Mouse (Mus musculus) right cerebral cortex, postnatal 14 days (tissue): ENCODE measurements around the gene Top3a.

Experiments
- DNase-seq: peaks from one replicate; pipeline ENCODE4 v3.0.0; 2022

Top3a gene

DNA sequence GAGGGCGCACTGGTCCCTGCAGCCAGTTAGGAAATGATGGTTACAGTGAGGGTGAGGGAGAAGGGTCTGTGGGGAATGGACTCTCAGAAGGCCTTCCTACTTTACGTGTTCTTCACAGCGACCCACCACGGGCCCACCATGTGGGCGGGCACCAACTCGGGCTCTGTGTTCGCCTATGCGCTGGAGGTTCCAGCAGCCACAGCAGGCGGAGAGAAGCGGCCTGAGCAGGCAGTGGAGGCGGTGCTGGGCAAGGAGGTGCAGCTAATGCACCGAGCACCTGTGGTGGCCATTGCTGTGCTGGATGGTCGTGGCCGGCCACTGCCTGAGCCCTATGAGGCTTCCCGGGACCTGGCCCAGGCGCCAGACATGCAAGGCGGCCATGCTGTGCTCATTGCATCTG, 65.9 kb downstream of the Top3a start:
- DNase-seq, result no peak

DNA sequence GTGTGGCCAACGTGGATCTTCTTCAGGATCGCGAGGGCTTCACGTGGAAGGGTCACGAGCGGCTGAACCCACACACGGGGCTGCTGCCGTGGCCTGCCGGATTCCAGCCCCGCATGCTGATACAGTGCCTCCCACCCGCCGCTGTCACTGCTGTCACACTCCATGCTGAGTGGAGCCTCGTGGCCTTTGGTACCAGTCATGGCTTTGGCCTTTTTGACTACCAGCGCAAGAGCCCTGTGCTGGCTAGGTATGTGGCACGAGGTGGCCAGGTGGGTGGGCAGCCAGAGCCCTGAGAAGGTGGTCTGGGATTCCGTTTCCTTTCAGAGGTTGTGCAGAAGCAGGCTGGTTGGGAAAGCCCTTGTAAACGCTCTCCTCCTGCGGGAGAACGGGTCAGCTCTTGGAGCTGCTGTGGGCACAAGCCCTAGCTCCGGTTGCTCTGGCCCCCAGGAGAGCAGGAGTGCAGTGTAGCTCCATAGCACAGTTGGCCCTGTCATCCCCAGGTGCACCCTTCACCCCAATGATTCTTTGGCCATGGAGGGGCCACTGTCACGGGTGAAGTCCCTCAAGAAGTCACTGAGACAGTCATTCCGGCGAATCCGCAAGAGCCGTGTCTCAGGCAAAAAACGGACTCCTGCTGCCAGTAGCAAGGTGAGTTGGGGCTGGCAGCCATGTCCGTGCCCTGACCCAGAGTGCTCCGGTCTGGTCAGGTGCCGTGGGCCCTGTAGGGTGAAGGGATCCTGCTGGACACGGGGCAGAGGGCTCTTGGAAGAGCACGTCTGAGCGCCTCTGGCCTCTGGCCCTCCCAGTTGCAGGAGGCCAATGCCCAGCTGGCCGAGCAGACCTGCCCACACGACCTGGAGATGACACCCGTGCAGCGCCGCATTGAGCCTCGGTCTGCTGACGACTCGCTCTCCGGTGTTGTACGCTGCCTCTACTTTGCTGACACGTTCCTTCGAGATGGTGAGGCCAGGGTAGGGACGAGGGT, 67.4 kb downstream of the Top3a start:
- no peak for DNase-seq

DNA sequence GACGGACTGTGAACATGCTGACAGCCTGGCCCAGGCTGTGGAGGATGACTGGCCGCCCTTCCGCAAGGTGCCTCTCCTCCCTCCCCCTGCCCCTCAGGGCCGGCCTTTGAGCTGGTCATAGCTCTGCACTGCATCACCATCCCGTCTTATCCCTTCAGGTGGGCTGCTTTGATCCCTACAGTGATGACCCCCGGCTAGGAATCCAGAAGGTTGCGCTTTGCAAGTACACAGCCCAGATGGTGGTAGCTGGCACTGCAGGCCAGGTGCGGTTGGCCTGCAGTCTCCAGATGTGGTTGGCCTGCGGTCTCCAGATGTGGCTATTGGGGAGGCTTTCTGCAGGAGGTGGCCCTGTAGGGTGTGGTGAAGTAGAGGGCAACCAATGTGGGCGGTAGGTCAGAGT, 68.5 kb downstream of the Top3a start:
- DNase-seq, result no peak

DNA sequence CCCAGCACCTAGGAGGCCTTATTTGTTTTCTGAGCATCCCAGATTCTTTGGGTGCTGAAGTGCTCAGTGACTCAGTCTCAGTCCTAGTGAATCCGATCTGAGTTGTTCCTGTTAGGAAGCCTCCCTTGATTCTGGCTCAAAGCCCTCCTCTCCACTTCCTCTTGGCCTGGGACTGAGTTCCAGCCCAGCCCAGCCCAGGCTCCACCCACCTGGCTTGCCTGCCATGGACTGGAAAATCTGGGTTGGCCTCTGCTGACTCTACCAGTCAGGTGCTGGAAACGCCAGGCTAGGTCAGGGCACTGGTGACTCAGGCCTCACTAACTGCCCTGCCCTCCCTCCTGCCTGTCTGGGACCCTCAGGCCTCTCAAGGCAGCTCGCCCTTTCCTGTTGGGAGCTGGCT, 69.5 kb downstream of the Top3a start:
- DNase-seq, result peak; percentile 14

GRCm38 (mm10) chr11:60706696-60707480, 70.3 kb downstream of the Top3a start:
- DNase-seq, result peak; percentile 4

DNA sequence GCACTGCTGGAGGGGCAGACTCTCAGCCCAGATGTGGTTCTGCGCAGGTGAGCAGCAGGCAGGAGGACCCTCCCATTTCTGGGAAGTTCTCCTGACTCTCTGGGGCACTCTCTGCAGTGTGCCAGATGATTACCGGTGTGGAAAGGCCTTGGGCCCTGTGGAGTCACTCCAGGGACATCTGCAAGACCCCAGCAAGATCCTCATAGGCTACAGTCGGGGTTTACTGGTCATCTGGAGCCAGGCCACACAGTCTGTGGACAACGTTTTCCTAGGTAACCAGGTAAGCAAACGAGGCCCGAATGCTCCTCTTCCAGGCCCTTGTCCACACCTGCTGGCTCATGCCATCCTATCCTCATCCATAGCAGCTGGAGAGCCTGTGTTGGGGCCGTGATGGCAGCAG, 71.1 kb downstream of the Top3a start:
- DNase-seq, result no peak

DNA sequence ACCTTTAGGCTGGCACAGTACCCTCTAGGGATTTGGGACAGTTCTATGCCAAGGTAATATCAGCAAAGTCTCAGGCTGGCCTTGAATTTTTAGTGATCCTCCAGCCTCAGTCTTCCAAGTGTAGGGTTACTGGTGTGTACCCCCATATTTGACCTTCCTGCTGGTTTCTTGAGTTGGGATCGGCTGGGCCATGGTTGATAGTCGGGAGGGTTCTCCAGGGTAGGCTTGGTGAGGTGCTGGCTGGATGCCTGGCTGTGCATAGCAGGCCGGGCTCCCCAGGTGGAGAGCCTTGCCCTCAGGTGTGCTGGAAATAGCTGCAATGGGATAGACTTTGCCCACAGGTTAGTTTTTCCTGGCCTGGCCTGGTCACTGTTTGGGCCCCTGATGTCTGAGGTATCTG, 71.9 kb downstream of the Top3a start:
- no peak for DNase-seq

DNA sequence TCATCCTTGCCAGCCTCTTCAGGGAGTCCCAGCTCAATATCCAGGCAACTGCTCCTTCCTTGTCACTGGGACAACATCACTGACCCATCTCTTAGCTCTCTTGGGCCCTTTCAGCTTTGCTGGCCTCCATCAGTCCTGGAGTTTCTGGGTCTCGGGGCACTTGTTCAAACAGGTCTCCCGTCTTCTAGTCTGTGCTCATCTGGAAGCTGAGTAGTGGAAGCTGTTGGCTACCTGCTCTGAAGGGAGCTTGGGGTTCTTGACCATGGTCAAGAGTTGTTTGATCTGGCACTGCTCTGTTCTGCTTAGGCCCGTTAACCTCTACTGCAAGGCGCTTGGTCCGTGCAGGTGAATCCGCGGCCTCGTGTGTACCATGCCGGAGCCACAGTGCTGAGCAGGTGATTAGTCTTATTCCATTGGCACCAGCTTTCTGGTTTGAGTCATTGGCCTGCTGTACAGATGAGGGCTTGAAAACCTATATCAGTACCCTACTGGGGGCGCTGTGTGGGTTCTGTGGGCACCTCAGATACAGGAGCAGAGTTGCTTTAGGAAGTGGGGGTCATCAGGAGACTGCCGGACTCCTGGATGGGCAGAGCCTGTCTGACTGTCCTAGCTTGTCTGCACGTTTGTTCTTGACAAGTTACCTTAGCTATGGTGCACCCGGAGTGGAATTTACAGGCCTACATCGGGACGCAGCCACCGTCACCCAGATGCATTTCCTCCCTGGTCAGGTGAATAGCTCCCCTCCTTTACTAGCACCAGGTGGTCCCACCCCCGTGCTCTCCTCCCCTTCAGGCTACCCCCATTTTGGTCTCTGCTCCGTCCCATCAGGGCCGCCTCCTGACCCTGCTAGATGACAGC, 72.9 kb downstream of the Top3a start:
- DNase-seq, result no peak

- peak; percentile 79 for DNase-seq
These were observed 74.0 kb downstream of the Top3a start for GRCm38 (mm10) chr11:60703131-60703530.

DNA sequence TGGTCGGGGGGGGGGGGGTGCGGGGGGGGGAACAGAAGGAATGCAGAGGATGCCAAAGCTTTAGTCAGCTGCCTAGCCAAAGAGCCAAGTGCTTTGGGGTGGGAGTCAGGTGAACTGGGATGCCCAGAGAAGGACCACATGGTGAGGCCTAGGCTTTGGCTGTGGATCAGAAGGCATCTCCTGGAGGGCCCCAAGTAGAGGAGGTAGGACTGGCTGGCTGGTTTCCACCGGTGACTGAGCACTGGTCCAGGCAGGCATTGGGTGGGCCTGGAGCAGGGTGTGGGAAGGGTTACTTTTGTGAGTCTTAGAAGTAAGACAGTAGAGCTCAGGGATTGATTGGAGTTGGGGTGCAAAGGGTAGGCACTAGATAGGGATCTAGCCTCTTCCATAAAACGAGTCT, 75.6 kb downstream of the Top3a start:
- no peak for DNase-seq

GRCm38 (mm10) chr11:60700320-60701185, 76.6 kb downstream of the Top3a start:
- DNase-seq, result no peak

GRCm38 (mm10) chr11:60699524-60700075, 77.6 kb downstream of the Top3a start, which contains the start of gene Llgl1:
Gene Llgl1, plus strand, starts transcription at chr11:60699723.
- DNase-seq, result peak; percentile 86

GRCm38 (mm10) chr11:60698806-60699523, 78.2 kb downstream of the Top3a start:
- DNase-seq, result peak; percentile 50

GRCm38 (mm10) chr11:60697561-60697960, 79.6 kb downstream of the Top3a start:
- no peak for DNase-seq

GRCm38 (mm10) chr11:60696165-60696564, 81.0 kb downstream of the Top3a start:
- DNase-seq, result no peak
